Mouse (Mus musculus): ENCODE measurements around the gene Syne2. TPM values are rescaled to one million over a fixed set of nuclear protein-coding genes. Genes with fewer than 3 reads are reported as not detected.

Gene Syne2
- 4.3 and 5.1 TPM in 2 replicates for total RNA-seq (2015)
- 6.8 TPM in 2 replicates for total RNA-seq (2017)

GRCm38 (mm10) chr12:75817959-75818452, at the start of gene Syne2:
Gene Syne2, plus strand, starts transcription at chr12:75818134.
- ATAC-seq (replicated peaks; ENCODE audit: poor library complexity), result peak; percentile 81

GRCm38 (mm10) chr12:75771410-75771809, 46.5 kb upstream of the Syne2 start:
- ATAC-seq (replicated peaks; ENCODE audit: poor library complexity), result peak; percentile 32

- ATAC-seq (replicated peaks; ENCODE audit: poor library complexity), result peak; percentile 99
These were observed 45.4 kb upstream of the Syne2 start for GRCm38 (mm10) chr12:75772424-75773034.

GRCm38 (mm10) chr12:75781445-75781844, 36.5 kb upstream of the Syne2 start:
- ATAC-seq (replicated peaks; ENCODE audit: poor library complexity), result peak; percentile 64

GRCm38 (mm10) chr12:75781995-75782394, 35.9 kb upstream of the Syne2 start:
- ATAC-seq (replicated peaks; ENCODE audit: poor library complexity), result peak; percentile 44

GRCm38 (mm10) chr12:75784271-75784751, 33.6 kb upstream of the Syne2 start:
- ATAC-seq (replicated peaks; ENCODE audit: poor library complexity), result no peak

- peak; percentile 78 for ATAC-seq (replicated peaks; ENCODE audit: poor library complexity)
These were observed 31.3 kb upstream of the Syne2 start for GRCm38 (mm10) chr12:75786681-75787080.

- no peak for ATAC-seq (replicated peaks; ENCODE audit: poor library complexity)
These were observed 28.5 kb upstream of the Syne2 start for GRCm38 (mm10) chr12:75789451-75789850.

GRCm38 (mm10) chr12:75794527-75794926, 23.4 kb upstream of the Syne2 start:
- ATAC-seq (replicated peaks; ENCODE audit: poor library complexity), result no peak

GRCm38 (mm10) chr12:75796510-75796909, 21.4 kb upstream of the Syne2 start:
- ATAC-seq (replicated peaks; ENCODE audit: poor library complexity), result peak; percentile 74

GRCm38 (mm10) chr12:75806281-75806680, 11.7 kb upstream of the Syne2 start:
- ATAC-seq (replicated peaks; ENCODE audit: poor library complexity), result peak; percentile 60

- no peak for ATAC-seq (replicated peaks; ENCODE audit: poor library complexity)
These were observed 4.2 kb upstream of the Syne2 start for GRCm38 (mm10) chr12:75813766-75814165.

- ATAC-seq (replicated peaks; ENCODE audit: poor library complexity), result no peak
These were observed 3.4 kb upstream of the Syne2 start for GRCm38 (mm10) chr12:75814551-75814950.

- ATAC-seq (replicated peaks; ENCODE audit: poor library complexity), result no peak
These were observed 715 bp upstream of the Syne2 start for GRCm38 (mm10) chr12:75816981-75817856.

GRCm38 (mm10) chr12:75818453-75819434, 810 bp downstream of the Syne2 start:
- peak; percentile 35 for ATAC-seq (replicated peaks; ENCODE audit: poor library complexity)

GRCm38 (mm10) chr12:75819481-75819880, 1.5 kb downstream of the Syne2 start:
- no peak for ATAC-seq (replicated peaks; ENCODE audit: poor library complexity)

GRCm38 (mm10) chr12:75820216-75820615, 2.3 kb downstream of the Syne2 start:
- ATAC-seq (replicated peaks; ENCODE audit: poor library complexity), result no peak

GRCm38 (mm10) chr12:75822122-75822521, 4.2 kb downstream of the Syne2 start:
- no peak for ATAC-seq (replicated peaks; ENCODE audit: poor library complexity)

- no peak for ATAC-seq (replicated peaks; ENCODE audit: poor library complexity)
These were observed 5.5 kb downstream of the Syne2 start for GRCm38 (mm10) chr12:75823475-75823874.

GRCm38 (mm10) chr12:75825458-75825857, 7.5 kb downstream of the Syne2 start:
- ATAC-seq (replicated peaks; ENCODE audit: poor library complexity), result peak; percentile 80

All from megakaryocyte progenitor cell, adult 5-6 weeks (primary cell).